Mouse (Mus musculus): ENCODE measurements around the gene Fam155a. TPM values are rescaled to one million over a fixed set of nuclear protein-coding genes. Genes with fewer than 3 reads are reported as not detected.
A peak's percentile ranks its signal among the peaks of the same experiment; 100 is the strongest.
"Not testable (repeated sequence)": the region's sequence is repeated elsewhere in the genome, so short reads cannot be mapped to it uniquely, and the experiment has no call there.

Fam155a gene
- total RNA-seq (2021): not detected

- intact Hi-C loops (cut with DNase I): no loop called here
- DNase-seq: no peak
Observed at GRCm38 (mm10) chr8:9770999-9771605, at the start of gene Fam155a. Fam155a (minus strand) TSS chr8:9771161.

GRCm38 (mm10) chr8:9813273-9813946 lies 42.4 kb upstream of the Fam155a start:
- intact Hi-C loops (cut with DNase I): no loop called here
- no peak for DNase-seq

- intact Hi-C loops (cut with DNase I): no loop called here
- no peak for DNase-seq
Observed at GRCm38 (mm10) chr8:9810955-9811530, 40.1 kb upstream of the Fam155a start.

- intact Hi-C loops (cut with DNase I): no loop called here
- no peak for DNase-seq
Observed at GRCm38 (mm10) chr8:9808596-9808995, 37.6 kb upstream of the Fam155a start.

GRCm38 (mm10) chr8:9805676-9806075 lies 34.7 kb upstream of the Fam155a start:
- no peak for DNase-seq

GRCm38 (mm10) chr8:9800346-9800745 lies 29.4 kb upstream of the Fam155a start:
- DNase-seq; intact Hi-C loops (cut with DNase I): not testable (repeated sequence)

More at GRCm38 (mm10) chr8:9805676-9806075, 34.7 kb upstream of the Fam155a start:
- intact Hi-C loops (cut with DNase I): no loop called here

- intact Hi-C loops (cut with DNase I): no loop called here
- DNase-seq: no peak
Observed at GRCm38 (mm10) chr8:9799923-9800322, 29.0 kb upstream of the Fam155a start.

GRCm38 (mm10) chr8:9797514-9797913 lies 26.6 kb upstream of the Fam155a start:
- DNase-seq: no peak
- intact Hi-C loops (cut with DNase I): no loop called here

- intact Hi-C loops (cut with DNase I): no loop called here
- no peak for DNase-seq
Observed at GRCm38 (mm10) chr8:9795724-9796123, 24.8 kb upstream of the Fam155a start.

GRCm38 (mm10) chr8:9793351-9793750 lies 22.4 kb upstream of the Fam155a start:
- intact Hi-C loops (cut with DNase I): no loop called here
- DNase-seq: no peak

- intact Hi-C loops (cut with DNase I): no loop called here
- no peak for DNase-seq
Observed at GRCm38 (mm10) chr8:9780332-9780731, 9.4 kb upstream of the Fam155a start.

- no peak for DNase-seq
- intact Hi-C loops (cut with DNase I): no loop called here
Observed at GRCm38 (mm10) chr8:9778148-9778547, 7.2 kb upstream of the Fam155a start.

GRCm38 (mm10) chr8:9776818-9777217 lies 5.9 kb upstream of the Fam155a start:
- no peak for DNase-seq
- intact Hi-C loops (cut with DNase I): no loop called here

GRCm38 (mm10) chr8:9772519-9772840 lies 1.5 kb upstream of the Fam155a start:
- DNase-seq: no peak
- intact Hi-C loops (cut with DNase I): no loop called here

GRCm38 (mm10) chr8:9771606-9772518 lies 901 bp upstream of the Fam155a start:
- intact Hi-C loops (cut with DNase I): no loop called here
- DNase-seq: no peak

GRCm38 (mm10) chr8:9770261-9770998 lies 531 bp downstream of the Fam155a start:
- DNase-seq: no peak
- intact Hi-C loops (cut with DNase I): no loop called here

GRCm38 (mm10) chr8:9769061-9769460 lies 1.9 kb downstream of the Fam155a start:
- DNase-seq: peak; percentile 59 to 79
- intact Hi-C loops (cut with DNase I): no loop called here

- no peak for DNase-seq
Observed at GRCm38 (mm10) chr8:9735169-9735568, 35.8 kb downstream of the Fam155a start.

GRCm38 (mm10) chr8:9709791-9710190 lies 61.2 kb downstream of the Fam155a start:
- intact Hi-C loops (cut with DNase I): no loop called here
- DNase-seq: no peak

More at GRCm38 (mm10) chr8:9735169-9735568, 35.8 kb downstream of the Fam155a start:
- intact Hi-C loops (cut with DNase I): no loop called here

GRCm38 (mm10) chr8:9707433-9707832 lies 63.5 kb downstream of the Fam155a start:
- intact Hi-C loops (cut with DNase I): no loop called here
- DNase-seq: no peak

Data from heart, postnatal 10 days (tissue).